Mouse (Mus musculus) embryonic facial prominence, embryonic 14.5 days (tissue): ENCODE measurements at regions not wholly inside any gene's neighbourhood (a gene's known extent, or its start where the extent isn't known, plus 50 kb on each side); places are given as distances from the start of the nearest gene placed in this dataset.

Experiments
- ATAC-seq: fragments of 200-750 bp; cut with Nextera tagmentation; 2 replicates; pipeline ENCODE4 v1.8.0; 2017; ENCODE audit warnings: low read depth, moderate number of reproducible peaks, moderate TSS enrichment
- DNase-seq: peaks from one replicate; pipeline ENCODE4 v3.0.0-alpha.2; 2015; ENCODE audit warnings: low spot score
- H3K27ac ChIP-seq: fragments of 300-500 bp; sonication (generic); replicated peaks from 2 replicates; pipeline ENCODE4 v1.5.1; 2014; ENCODE audit warnings: low read depth, mild to moderate bottlenecking, low read length, moderate library complexity
- H3K27me3 ChIP-seq: fragments of 300-500 bp; sonication (generic); replicated peaks from 2 replicates; pipeline ENCODE4 v1.6.1; 2014; ENCODE audit warnings: low read length; ENCODE audit not compliant: control insufficient read depth, insufficient read depth
- H3K36me3 ChIP-seq: fragments of 300-500 bp; sonication (generic); 2 replicates; pipeline ENCODE4 v1.6.1; 2014; ENCODE audit warnings: low read length, mixed read lengths; ENCODE audit not compliant: control insufficient read depth, insufficient read depth
- H3K4me1 ChIP-seq: fragments of 300-500 bp; sonication (generic); 2 replicates; pipeline ENCODE4 v1.6.1; 2014; ENCODE audit warnings: antibody characterized with exemption, low read length; ENCODE audit not compliant: control insufficient read depth, insufficient read depth
- H3K4me2 ChIP-seq: fragments of 300-500 bp; sonication (generic); 2 replicates; pipeline ENCODE4 v1.6.1; 2014; ENCODE audit warnings: low read depth, mild to moderate bottlenecking, low read length, moderate library complexity, mixed read lengths
- H3K4me3 ChIP-seq: fragments of 300-500 bp; sonication (generic); 2 replicates; pipeline ENCODE4 v1.5.1; 2014; ENCODE audit warnings: low read depth, mild to moderate bottlenecking, low read length
- H3K9ac ChIP-seq: fragments of 300-500 bp; sonication (generic); 2 replicates; pipeline ENCODE4 v1.6.1; 2014; ENCODE audit warnings: low read depth, mild to moderate bottlenecking, low read length, moderate library complexity, mixed read lengths
- H3K9me3 ChIP-seq: fragments of 300-500 bp; sonication (generic); 2 replicates; pipeline ENCODE4 v1.6.1; 2016; ENCODE audit warnings: low read length; ENCODE audit not compliant: control insufficient read depth
- WGBS: fragments of 180-500 bp; shearing (Covaris S2); extraction: QIAGEN DNeasy Blood & Tissue Kit; methylation state at CpG from one replicate; pipeline ENCODE4 v1.1.7; 2014; 5-methylcytosine and 5-hydroxymethylcytosine counted together

DNA sequence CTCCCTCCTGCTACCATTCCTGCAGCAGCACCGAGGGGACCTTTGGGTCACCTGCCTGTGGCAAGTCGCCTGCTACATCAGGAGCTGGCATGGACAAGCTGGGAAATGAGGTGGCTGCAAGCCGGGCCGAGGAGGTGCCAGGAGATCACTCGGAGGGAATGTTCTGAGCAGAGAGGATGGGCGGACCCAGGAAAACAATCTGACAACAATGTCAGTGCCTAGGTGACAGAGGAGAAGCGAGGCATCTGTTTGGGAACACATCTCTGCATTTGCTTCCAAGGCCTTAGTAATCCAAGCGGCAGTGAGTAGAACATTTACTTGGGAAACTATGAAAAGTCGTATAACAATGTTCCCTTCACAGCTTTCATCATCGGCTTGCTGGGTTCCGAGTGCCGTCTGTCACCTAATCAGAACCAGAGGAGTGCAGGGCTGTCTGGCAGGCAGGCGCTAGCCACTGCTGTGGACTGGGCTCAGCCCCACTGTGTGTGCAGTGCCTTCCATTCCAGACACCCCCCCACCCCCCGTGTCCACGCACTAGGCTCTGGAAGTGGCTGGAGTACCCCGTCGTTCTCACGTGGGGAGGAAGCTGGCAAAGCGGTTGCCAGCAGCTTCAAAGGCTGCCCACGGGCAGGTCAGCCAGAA, 56.6 kb upstream of the Slc25a33 start:
- WGBS = 68% methylated on average over 18 of the region's 20 CpGs
- no peak for DNase-seq
- H3K4me2 ChIP-seq = no peak overlapping the region
- no peak for ATAC-seq
- no peak overlapping the region for H3K9ac ChIP-seq
- no peaks in the 10 kb centered on the region for H3K36me3 ChIP-seq
- no peaks in the 10 kb centered on the region for H3K27me3 ChIP-seq
- H3K9me3 ChIP-seq = 0 out of 2 replicates have a peak, but pooled peaks cover 5% of the 10 kb centered on the region
- no peak overlapping the region for H3K27ac ChIP-seq
- peaks cover 5% of the 10 kb centered on the region for H3K4me1 ChIP-seq
- no peak overlapping the region for H3K4me3 ChIP-seq

DNA sequence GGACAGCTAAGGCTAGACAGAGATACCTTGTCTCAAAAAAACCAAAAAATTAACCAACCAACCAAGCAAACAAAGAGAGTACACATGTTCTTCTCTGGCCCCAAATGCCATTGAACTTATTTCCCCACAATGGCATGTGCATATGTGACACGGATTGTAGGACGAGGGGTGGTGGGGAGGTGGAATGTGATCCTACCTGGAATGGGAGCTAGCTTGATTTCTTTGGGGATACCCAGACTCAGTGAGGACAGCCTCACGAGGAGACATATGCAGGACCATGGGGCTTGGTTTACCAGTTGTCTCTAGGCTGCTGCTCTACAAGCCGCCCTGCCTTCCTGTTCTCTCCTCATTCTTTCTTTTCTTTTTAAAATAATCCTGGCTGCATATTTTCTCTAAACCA, 55.9 kb upstream of the Slc25a33 start:
- Histone ChIP-seq H3K4me1 (peaks cover 5% of the 10 kb centered on the region), H3K9ac (no peak overlapping the region), H3K4me2 (no peak overlapping the region), H3K27ac (no peak overlapping the region), H3K27me3 (no peaks in the 10 kb centered on the region), H3K9me3 (0 out of 2 replicates have a peak, but pooled peaks cover 5% of the 10 kb centered on the region), H3K4me3 (no peak overlapping the region), H3K36me3 (no peaks in the 10 kb centered on the region)
- WGBS = 85% methylated on average over 4 of the region's 4 CpGs
- DNase-seq (no peak), ATAC-seq (no peak)

DNA sequence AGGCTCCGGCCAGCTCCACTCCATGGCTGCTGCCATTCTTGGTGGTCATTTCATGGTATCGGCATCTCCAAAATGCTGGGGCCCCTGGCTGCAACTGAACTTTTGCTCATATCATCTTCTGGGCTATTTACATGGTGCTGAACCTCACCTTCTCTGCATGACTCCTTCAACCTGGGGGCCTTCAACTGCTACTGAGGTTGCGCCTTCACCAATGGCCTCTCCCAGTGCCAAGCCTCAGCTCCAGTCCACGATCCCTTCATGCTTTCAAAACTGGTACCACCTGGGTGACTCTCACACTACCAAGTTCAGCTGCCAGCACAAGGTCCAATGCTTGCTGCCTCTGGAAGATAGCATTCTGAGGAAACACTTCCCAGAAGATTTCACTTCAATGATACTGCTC, 53.7 kb upstream of the Slc25a33 start:
- H3K36me3 ChIP-seq = no peaks in the 10 kb centered on the region
- H3K4me2 ChIP-seq = no peak overlapping the region
- 0 out of 2 replicates have a peak, but pooled peaks cover 5% of the 10 kb centered on the region for H3K9me3 ChIP-seq
- H3K4me3 ChIP-seq = no peak overlapping the region
- H3K4me1 ChIP-seq = peaks cover 5% of the 10 kb centered on the region
- 96% methylated on average over 4 of the region's 4 CpGs for WGBS
- DNase-seq (no peak), ATAC-seq (no peak)
- no peak overlapping the region for H3K27ac ChIP-seq
- no peak overlapping the region for H3K9ac ChIP-seq
- H3K27me3 ChIP-seq = no peaks in the 10 kb centered on the region
